Mouse (Mus musculus): ENCODE measurements around the gene Grwd1. TPM values are rescaled to one million over a fixed set of nuclear protein-coding genes. Genes with fewer than 3 reads are reported as not detected.

The Grwd1 gene
- polyA plus RNA-seq, 1 experiment from 2014 or later: 38.1 TPM

DNA sequence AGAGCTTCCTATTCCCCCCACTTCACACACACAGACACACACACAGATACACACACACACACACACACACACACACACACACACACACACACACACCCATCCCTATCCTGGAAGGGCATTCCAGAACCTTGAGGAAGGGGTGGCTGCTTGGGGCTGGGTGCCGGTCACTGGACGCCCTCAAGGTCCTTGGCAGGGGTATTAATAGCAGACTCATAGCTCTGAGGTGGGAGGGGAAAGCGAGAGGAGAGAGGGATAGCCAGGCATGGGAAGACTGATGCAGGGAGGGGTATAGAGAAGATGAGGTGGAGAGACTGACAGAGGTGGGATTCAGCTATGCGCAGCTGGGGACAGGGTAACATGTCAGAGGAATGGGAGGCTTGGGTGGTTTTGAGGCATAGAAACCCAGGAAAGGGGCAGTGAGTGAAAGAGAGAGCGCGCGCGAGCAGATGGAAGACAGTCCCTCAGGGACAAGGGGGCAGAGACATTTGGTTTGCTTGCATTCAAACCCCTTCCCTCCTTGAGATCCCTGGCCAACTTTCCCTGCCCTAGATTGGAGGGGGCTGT, 38.4 kb upstream of the Grwd1 start:
- Histone ChIP-seq H3K4me3 (ENCODE audit: low read length) (peak overlapping the region; percentile 28), H3K27me3 (ENCODE audit: control insufficient read depth, insufficient read depth, low read length) (peaks cover 41% of the 10 kb centered on the region), H3K27ac (ENCODE audit: low read length) (no peak overlapping the region), H3K36me3 (ENCODE audit: control insufficient read depth, insufficient read depth) (peaks cover 2% of the 10 kb centered on the region; the same call in 1 of the 2 replicates), H3K4me2 (ENCODE audit: low read depth, low read length) (peak overlapping the region; percentile 59), H3K9ac (ENCODE audit: low read length) (peak overlapping the region; percentile 61), H3K9me3 (replicated peaks; ENCODE audit: control insufficient read depth, low read length) (no peaks in the 10 kb centered on the region), H3K4me1 (ENCODE audit: control insufficient read depth, insufficient read depth, low read length) (peaks cover 27% of the 10 kb centered on the region)
- WGBS: 17% methylated on average over 8 of the region's 8 CpGs
- ATAC-seq (replicated peaks; ENCODE audit: extremely low read depth, insufficient read depth, low FRiP score): no peak

DNA sequence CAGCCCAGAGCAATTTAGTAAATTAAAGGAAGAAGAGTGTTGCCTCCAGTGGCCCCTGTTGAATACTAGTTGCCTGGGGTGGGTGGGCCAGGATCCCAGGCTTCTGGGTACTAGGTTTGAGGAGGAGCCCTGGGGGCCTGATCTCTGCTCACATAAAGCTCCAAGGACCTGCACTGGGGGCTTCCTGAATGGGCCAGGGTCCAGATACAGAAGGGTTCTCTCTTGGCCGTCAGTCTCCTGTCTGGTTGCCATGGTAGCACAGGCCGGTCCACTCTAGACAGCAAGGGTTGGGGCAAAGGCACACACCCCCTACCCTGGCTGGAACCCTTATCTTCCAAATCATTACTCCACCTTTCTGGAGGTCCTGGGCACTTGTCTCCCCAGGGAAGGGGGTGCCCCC, 37.1 kb upstream of the Grwd1 start:
- H3K4me3 ChIP-seq (ENCODE audit: low read length): no peak overlapping the region

DNA sequence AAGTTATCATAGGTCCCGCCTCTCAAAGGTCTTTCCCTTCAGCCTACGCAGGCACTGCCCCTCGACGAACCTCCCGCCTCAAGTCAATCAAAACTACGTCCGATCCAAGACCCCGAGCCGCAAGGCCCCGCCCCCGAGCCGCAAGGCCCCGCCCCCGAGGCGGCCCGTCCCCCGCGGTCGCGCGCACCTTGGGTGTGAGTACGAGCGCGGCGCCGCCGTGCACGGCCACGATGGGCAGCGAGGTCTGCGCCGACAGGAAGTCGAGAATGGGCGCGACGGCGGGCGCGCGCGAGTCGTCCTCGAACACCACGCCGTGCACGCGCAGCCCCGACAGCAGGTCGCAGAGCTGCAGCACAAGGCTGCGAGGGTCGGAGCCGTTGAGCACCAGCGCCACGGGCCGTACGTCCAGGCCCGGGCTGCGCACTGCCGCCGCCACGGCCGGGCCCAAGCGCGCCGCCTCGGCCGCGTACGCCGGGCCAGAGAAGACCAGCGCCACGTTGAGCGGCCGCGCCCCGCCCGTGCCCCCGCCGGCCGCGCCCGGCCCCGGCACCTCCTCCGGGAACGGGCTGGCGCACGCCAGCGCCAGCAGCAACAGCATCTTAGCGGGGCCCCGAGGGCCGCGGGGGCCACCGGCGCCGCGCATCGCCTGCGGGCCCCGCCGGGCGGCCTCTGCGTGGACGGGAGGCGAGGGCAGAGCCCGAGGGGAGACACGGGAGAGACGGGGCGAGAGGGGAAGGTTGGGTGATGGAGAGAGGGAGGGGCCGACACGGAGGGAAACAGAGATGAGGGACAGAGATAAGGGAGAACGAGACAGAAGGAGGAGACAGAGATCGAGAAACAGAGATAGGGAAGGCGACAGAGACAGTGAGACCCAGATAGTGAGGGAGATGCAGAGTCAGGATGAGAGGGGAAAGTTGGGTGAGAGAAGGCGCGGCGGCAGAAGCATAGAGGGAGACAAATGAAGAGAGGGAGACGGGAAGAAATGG, 35.5 kb upstream of the Grwd1 start:
- H3K9ac ChIP-seq (ENCODE audit: low read length): peak overlapping the region; percentile 88
- H3K36me3 ChIP-seq (ENCODE audit: control insufficient read depth, insufficient read depth): no peaks in the 10 kb centered on the region
- 1% methylated on average over 116 of the region's 117 CpGs for WGBS
- peak overlapping the region; percentile 93 for H3K4me2 ChIP-seq (ENCODE audit: low read depth, low read length)
- H3K4me3 ChIP-seq (ENCODE audit: low read length): peak overlapping the region; percentile 57
- peaks cover 32% of the 10 kb centered on the region for H3K27me3 ChIP-seq (ENCODE audit: control insufficient read depth, insufficient read depth, low read length)
- H3K4me1 ChIP-seq (ENCODE audit: control insufficient read depth, insufficient read depth, low read length): peaks cover 20% of the 10 kb centered on the region
- H3K9me3 ChIP-seq (replicated peaks; ENCODE audit: control insufficient read depth, low read length): no peaks in the 10 kb centered on the region
- peak overlapping the region; percentile 47 for H3K27ac ChIP-seq (ENCODE audit: low read length)
- ATAC-seq (replicated peaks; ENCODE audit: extremely low read depth, insufficient read depth, low FRiP score): peak; percentile 75

More for the DNA sequence above, 37.1 kb upstream of the Grwd1 start:
- Histone ChIP-seq H3K4me1 (ENCODE audit: control insufficient read depth, insufficient read depth, low read length) (peaks cover 20% of the 10 kb centered on the region), H3K9me3 (replicated peaks; ENCODE audit: control insufficient read depth, low read length) (no peaks in the 10 kb centered on the region), H3K27ac (ENCODE audit: low read length) (no peak overlapping the region), H3K36me3 (ENCODE audit: control insufficient read depth, insufficient read depth) (no peaks in the 10 kb centered on the region), H3K9ac (ENCODE audit: low read length) (no peak overlapping the region), H3K4me2 (ENCODE audit: low read depth, low read length) (no peak overlapping the region), H3K27me3 (ENCODE audit: control insufficient read depth, insufficient read depth, low read length) (peaks cover 41% of the 10 kb centered on the region)
- no peak for ATAC-seq (replicated peaks; ENCODE audit: extremely low read depth, insufficient read depth, low FRiP score)
- WGBS: 33% methylated on average over 2 of the region's 2 CpGs

DNA sequence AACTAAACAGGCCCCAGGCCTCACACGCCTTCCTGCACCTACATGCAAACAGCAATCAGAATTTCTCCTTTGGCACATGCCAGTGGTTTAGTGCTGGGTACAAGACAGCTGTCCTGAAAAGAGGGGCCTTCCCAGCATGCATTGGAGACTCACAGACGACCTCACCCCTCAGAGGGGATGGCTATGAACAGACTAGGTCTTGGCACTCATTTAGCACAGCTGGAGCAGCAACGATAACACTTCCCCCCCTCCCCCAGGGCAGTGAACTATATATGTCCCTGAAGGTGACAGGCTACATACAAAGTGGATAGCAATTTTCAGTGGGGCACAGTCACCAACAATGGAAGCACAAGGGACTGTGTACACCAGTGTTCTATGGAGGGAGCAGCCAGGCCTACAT, 33.7 kb upstream of the Grwd1 start:
- Histone ChIP-seq H3K27ac (ENCODE audit: low read length) (no peak overlapping the region), H3K36me3 (ENCODE audit: control insufficient read depth, insufficient read depth) (no peaks in the 10 kb centered on the region), H3K4me2 (ENCODE audit: low read depth, low read length) (no peak overlapping the region), H3K4me1 (ENCODE audit: control insufficient read depth, insufficient read depth, low read length) (peaks cover 8% of the 10 kb centered on the region), H3K4me3 (ENCODE audit: low read length) (no peak overlapping the region), H3K27me3 (ENCODE audit: control insufficient read depth, insufficient read depth, low read length) (peaks cover 23% of the 10 kb centered on the region), H3K9ac (ENCODE audit: low read length) (no peak overlapping the region), H3K9me3 (replicated peaks; ENCODE audit: control insufficient read depth, low read length) (no peaks in the 10 kb centered on the region)
- WGBS: 47% methylated on average over 3 of the region's 3 CpGs
- no peak for ATAC-seq (replicated peaks; ENCODE audit: extremely low read depth, insufficient read depth, low FRiP score)

DNA sequence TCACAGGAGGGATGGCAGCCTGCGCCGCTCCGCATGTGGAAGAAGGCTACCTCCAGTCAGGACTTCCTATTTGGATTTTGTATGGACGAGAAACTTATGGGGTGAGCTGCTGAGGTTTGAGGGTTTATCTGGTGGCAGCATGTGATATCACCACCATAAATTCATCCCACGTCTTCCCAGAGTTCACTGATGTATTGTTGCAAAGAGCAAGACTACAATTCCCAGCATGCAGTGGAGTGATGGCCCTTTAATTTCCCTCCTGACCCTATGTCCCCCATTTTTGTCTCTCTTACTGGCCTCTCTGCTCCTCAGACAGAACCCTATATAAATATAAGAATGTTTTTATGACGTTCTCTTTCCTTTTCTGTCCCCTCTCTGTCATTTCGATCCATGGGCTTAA, 32.1 kb upstream of the Grwd1 start:
- Histone ChIP-seq H3K9me3 (replicated peaks; ENCODE audit: control insufficient read depth, low read length) (no peaks in the 10 kb centered on the region), H3K36me3 (ENCODE audit: control insufficient read depth, insufficient read depth) (no peaks in the 10 kb centered on the region), H3K27ac (ENCODE audit: low read length) (no peak overlapping the region), H3K9ac (ENCODE audit: low read length) (no peak overlapping the region), H3K4me1 (ENCODE audit: control insufficient read depth, insufficient read depth, low read length) (peaks cover 2% of the 10 kb centered on the region; the same call in 1 of the 2 replicates), H3K27me3 (ENCODE audit: control insufficient read depth, insufficient read depth, low read length) (peaks cover 29% of the 10 kb centered on the region), H3K4me3 (ENCODE audit: low read length) (no peak overlapping the region), H3K4me2 (ENCODE audit: low read depth, low read length) (no peak overlapping the region)
- WGBS: 83% methylated on average over 7 of the region's 7 CpGs
- ATAC-seq (replicated peaks; ENCODE audit: extremely low read depth, insufficient read depth, low FRiP score): no peak

DNA sequence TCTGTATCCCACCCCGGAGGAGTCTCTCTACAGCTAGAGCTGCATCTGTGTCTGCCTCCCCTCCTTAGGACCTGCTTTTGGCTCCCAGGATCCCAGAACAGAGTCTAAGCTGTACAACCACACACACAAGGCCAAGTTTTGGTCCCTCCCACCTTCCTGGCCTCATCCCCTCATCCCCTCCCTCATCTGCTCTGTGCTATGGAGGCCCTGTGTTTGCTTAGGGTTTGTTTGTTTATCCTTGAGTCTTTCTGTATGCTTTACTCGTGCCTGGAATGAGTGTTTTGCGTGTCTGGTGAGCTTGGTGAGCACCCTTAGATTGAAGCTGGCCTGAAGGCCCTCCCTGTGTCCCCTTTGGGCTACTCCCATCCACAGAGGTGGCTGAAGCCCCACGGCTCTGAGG, 28.3 kb upstream of the Grwd1 start:
- H3K27ac ChIP-seq (ENCODE audit: low read length): no peak overlapping the region
- no peak overlapping the region for H3K9ac ChIP-seq (ENCODE audit: low read length)
- no peak overlapping the region for H3K4me2 ChIP-seq (ENCODE audit: low read depth, low read length)
- no peaks in the 10 kb centered on the region for H3K9me3 ChIP-seq (replicated peaks; ENCODE audit: control insufficient read depth, low read length)
- peaks cover 12% of the 10 kb centered on the region for H3K4me1 ChIP-seq (ENCODE audit: control insufficient read depth, insufficient read depth, low read length)
- H3K4me3 ChIP-seq (ENCODE audit: low read length): no peak overlapping the region
- peaks cover 35% of the 10 kb centered on the region for H3K27me3 ChIP-seq (ENCODE audit: control insufficient read depth, insufficient read depth, low read length)
- ATAC-seq (replicated peaks; ENCODE audit: extremely low read depth, insufficient read depth, low FRiP score): no peak
- WGBS: 51% methylated on average over 4 of the region's 4 CpGs
- H3K36me3 ChIP-seq (ENCODE audit: control insufficient read depth, insufficient read depth): no peaks in the 10 kb centered on the region

DNA sequence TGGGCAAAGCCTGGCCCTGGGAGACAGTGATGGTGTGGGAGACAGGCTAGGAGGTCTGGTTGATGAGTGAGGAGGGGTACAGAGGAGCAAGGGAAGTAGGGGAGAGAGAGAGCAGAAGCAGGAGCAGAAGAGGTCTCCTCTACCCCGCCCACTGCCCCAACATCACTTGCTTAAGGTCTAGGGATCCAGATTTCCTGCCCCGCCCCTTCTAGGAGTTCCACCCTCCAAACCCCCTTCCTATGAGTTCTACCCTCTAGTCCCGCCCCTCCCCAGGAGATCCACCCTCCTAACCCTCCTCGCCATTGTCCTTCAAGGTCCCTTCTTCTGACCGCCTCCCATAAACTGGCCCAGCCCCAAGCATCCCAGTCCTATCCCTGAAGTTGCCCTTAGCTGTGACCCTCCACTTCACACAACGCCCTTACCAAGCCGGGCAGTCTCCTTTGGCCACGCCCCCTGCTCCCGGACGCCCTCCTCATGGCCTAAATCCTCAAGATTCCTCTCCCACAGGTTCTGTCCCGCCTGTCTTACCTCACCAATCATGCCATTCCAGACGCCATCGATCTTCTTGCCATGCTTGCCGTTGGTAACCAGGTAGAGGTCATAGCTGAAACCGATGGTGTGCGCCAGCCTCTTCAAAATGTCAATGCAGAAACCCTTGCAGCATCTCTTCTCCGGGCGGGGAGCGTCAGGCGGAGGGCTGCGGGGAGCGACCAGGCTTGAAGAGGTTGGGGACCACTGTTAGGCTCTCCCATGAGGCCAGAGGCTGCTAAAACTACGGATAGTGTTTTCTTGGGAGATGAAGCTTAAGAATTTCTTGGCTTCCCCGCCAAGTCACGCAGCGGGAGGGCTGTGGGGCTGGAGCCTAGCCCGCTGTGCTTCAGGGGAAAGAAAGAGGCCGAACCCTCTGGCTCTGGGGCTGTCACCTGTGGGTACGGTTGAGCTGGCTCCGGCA, 26.5 kb upstream of the Grwd1 start:
- Histone ChIP-seq H3K9ac (ENCODE audit: low read length) (peak overlapping the region; percentile 38), H3K27ac (ENCODE audit: low read length) (no peak overlapping the region), H3K4me2 (ENCODE audit: low read depth, low read length) (peak overlapping the region; percentile 75), H3K4me1 (ENCODE audit: control insufficient read depth, insufficient read depth, low read length) (peaks cover 12% of the 10 kb centered on the region), H3K36me3 (ENCODE audit: control insufficient read depth, insufficient read depth) (no peaks in the 10 kb centered on the region), H3K4me3 (ENCODE audit: low read length) (peak overlapping the region; percentile 49), H3K27me3 (ENCODE audit: control insufficient read depth, insufficient read depth, low read length) (peaks cover 35% of the 10 kb centered on the region), H3K9me3 (replicated peaks; ENCODE audit: control insufficient read depth, low read length) (no peaks in the 10 kb centered on the region)
- peak; percentile 34; the same call in 1 of the 2 replicates for ATAC-seq (replicated peaks; ENCODE audit: extremely low read depth, insufficient read depth, low FRiP score)
- WGBS: 2% methylated on average over 29 of the region's 30 CpGs

DNA sequence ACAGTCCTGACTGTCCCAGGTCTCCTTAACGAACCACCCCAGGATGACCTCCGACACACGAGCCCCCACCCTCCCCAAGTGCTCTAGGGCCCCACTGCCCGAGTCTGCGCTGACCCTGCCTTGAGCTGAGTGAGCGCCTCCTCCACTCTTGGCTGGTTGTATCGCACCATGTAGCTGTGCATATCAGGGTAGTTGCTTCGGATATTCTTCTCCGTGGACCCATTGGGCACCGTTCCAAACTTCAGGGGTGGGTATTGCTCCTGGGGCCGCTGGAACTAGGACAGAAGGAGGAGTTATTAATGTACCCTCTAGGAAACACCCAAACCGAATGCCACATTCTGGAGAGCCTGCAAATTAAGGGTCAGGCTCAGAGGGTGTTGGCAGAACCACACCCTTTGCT, 22.3 kb upstream of the Grwd1 start:
- 79% methylated on average over 12 of the region's 12 CpGs for WGBS

More for the DNA sequence above, 22.3 kb upstream of the Grwd1 start:
- Histone ChIP-seq H3K36me3 (ENCODE audit: control insufficient read depth, insufficient read depth) (no peaks in the 10 kb centered on the region), H3K27me3 (ENCODE audit: control insufficient read depth, insufficient read depth, low read length) (peaks cover 28% of the 10 kb centered on the region), H3K4me1 (ENCODE audit: control insufficient read depth, insufficient read depth, low read length) (peaks cover 12% of the 10 kb centered on the region), H3K4me3 (ENCODE audit: low read length) (no peak overlapping the region), H3K9me3 (replicated peaks; ENCODE audit: control insufficient read depth, low read length) (no peaks in the 10 kb centered on the region), H3K4me2 (ENCODE audit: low read depth, low read length) (no peak overlapping the region), H3K27ac (ENCODE audit: low read length) (no peak overlapping the region), H3K9ac (ENCODE audit: low read length) (no peak overlapping the region)
- no peak for ATAC-seq (replicated peaks; ENCODE audit: extremely low read depth, insufficient read depth, low FRiP score)

Measured in heart, embryonic 16.5 days (tissue).